Mouse (Mus musculus) midbrain, embryonic 14.5 days (tissue): ENCODE data around the gene Olfr323. TPM values are rescaled to one million over a fixed set of nuclear protein-coding genes. Genes with fewer than 3 reads are reported as not detected.

ENCODE experiments used
- ATAC-seq: fragments of 200-750 bp; cut with Nextera tagmentation; 2 replicates; pipeline ENCODE4 v1.8.0; 2017; ENCODE audit warnings: moderate number of reproducible peaks, moderate library complexity; ENCODE audit not compliant: low FRiP score, low TSS enrichment
- DNase-seq: peaks from one replicate; pipeline ENCODE4 v3.0.0-alpha.2; 2015
- H3K27ac ChIP-seq: fragments of 300-500 bp; sonication (generic); replicated peaks from 2 replicates; pipeline ENCODE4 v1.5.1; 2014; ENCODE audit warnings: mild to moderate bottlenecking, low read depth, low read length, moderate library complexity
- H3K27me3 ChIP-seq: fragments of 300-500 bp; sonication (generic); 2 replicates; pipeline ENCODE4 v1.6.1; 2014; ENCODE audit warnings: low read length, control low read depth, mixed read lengths; ENCODE audit not compliant: control insufficient read depth, insufficient read depth
- H3K36me3 ChIP-seq: fragments of 300-500 bp; sonication (generic); 2 replicates; pipeline ENCODE4 v1.6.1; 2014; ENCODE audit warnings: low read length, control low read depth; ENCODE audit not compliant: control insufficient read depth, insufficient read depth
- H3K4me1 ChIP-seq: fragments of 300-500 bp; sonication (generic); 2 replicates; pipeline ENCODE4 v1.6.1; 2014; ENCODE audit warnings: mild to moderate bottlenecking, antibody characterized with exemption, low read length, control low read depth; ENCODE audit not compliant: control insufficient read depth, insufficient read depth
- H3K4me2 ChIP-seq: fragments of 300-500 bp; sonication (generic); 2 replicates; pipeline ENCODE4 v1.6.1; 2014; ENCODE audit warnings: mild to moderate bottlenecking, low read length, moderate library complexity
- H3K4me3 ChIP-seq: fragments of 300-500 bp; sonication (generic); replicated peaks from 2 replicates; pipeline ENCODE4 v1.5.1; 2014; ENCODE audit warnings: low read depth, low read length
- H3K9ac ChIP-seq: fragments of 300-500 bp; sonication (generic); replicated peaks from 2 replicates; pipeline ENCODE4 v1.6.1; 2014; ENCODE audit warnings: mild to moderate bottlenecking, low read length, moderate library complexity
- H3K9me3 ChIP-seq: fragments of 300-500 bp; sonication (generic); 2 replicates; pipeline ENCODE4 v1.6.1; 2016; ENCODE audit warnings: low read length, control low read depth, mixed read lengths; ENCODE audit not compliant: control insufficient read depth
- WGBS: fragments of 180-500 bp; shearing (Covaris S2); extraction: QIAGEN DNeasy Blood & Tissue Kit; methylation state at CpG from one replicate; pipeline ENCODE4 v1.1.7; 2014; 5-methylcytosine and 5-hydroxymethylcytosine counted together
- polyA plus RNA-seq: library from polyadenylated mRNA; unstranded; fragments of >200 nt; fragmentation: Nextera tagmentation; extraction: Ambion mirVana; gene quantifications from 2 replicates; pipeline ENCODE4 v1.2.1, GENCODE M21; 2014

Olfr323 gene
- polyA plus RNA-seq, result not detected in 2 replicates

- Histone ChIP-seq H3K27me3 (no peaks in the 10 kb centered on the region), H3K9ac (no peak within 1 kb of the TSS), H3K27ac (no peak within 1 kb of the TSS), H3K36me3 (no peaks in the 10 kb centered on the region), H3K9me3 (no peaks in the 10 kb centered on the region), H3K4me1 (no peaks in the 10 kb centered on the region), H3K4me3 (no peak within 1 kb of the TSS), H3K4me2 (no peak within 1 kb of the TSS)
- WGBS, result 78% methylated on average over 5 of the region's 5 CpGs
- ATAC-seq (no peak), DNase-seq (no peak)
Measured at GRCm38 (mm10) chr11:58630401-58630800, at the start of gene Olfr323. TSS of gene Olfr323 (minus strand) at chr11:58630501.

- H3K4me3 ChIP-seq, result no peak overlapping the region
- WGBS, result 55% methylated on average over 4 of the region's 4 CpGs
- H3K4me2 ChIP-seq, result no peak overlapping the region
- no peak overlapping the region for H3K9ac ChIP-seq
- ATAC-seq (no peak), DNase-seq (peak; percentile 4)
- H3K27me3 ChIP-seq, result no peaks in the 10 kb centered on the region
- no peaks in the 10 kb centered on the region for H3K36me3 ChIP-seq
- no peaks in the 10 kb centered on the region for H3K4me1 ChIP-seq
- H3K27ac ChIP-seq, result no peak overlapping the region
- no peaks in the 10 kb centered on the region for H3K9me3 ChIP-seq
Measured at GRCm38 (mm10) chr11:58671825-58672224, 41.5 kb upstream of the Olfr323 start.

GRCm38 (mm10) chr11:58669252-58669651 lies 39.0 kb upstream of the Olfr323 start:
- Histone ChIP-seq H3K36me3 (no peaks in the 10 kb centered on the region), H3K27ac (no peak overlapping the region), H3K4me2 (no peak overlapping the region), H3K4me3 (no peak overlapping the region), H3K4me1 (no peaks in the 10 kb centered on the region), H3K9me3 (no peaks in the 10 kb centered on the region), H3K9ac (no peak overlapping the region), H3K27me3 (no peaks in the 10 kb centered on the region)
- ATAC-seq, result no peak
- no peak for DNase-seq

- ATAC-seq (no peak), DNase-seq (no peak)
- H3K4me3 ChIP-seq, result no peak within 1 kb of the TSS
- H3K27ac ChIP-seq, result no peak within 1 kb of the TSS
- no peak within 1 kb of the TSS for H3K9ac ChIP-seq
- no peak within 1 kb of the TSS for H3K4me2 ChIP-seq
- H3K27me3 ChIP-seq, result no peaks in the 10 kb centered on the region
- 91% methylated on average over 4 of the region's 4 CpGs for WGBS
- no peaks in the 10 kb centered on the region for H3K4me1 ChIP-seq
- H3K9me3 ChIP-seq, result no peaks in the 10 kb centered on the region
- H3K36me3 ChIP-seq, result no peaks in the 10 kb centered on the region
Measured at GRCm38 (mm10) chr11:58658596-58658995, 28.3 kb upstream of the Olfr323 start, which contains the start of gene Olfr322. TSS of gene Olfr322 (plus strand) at chr11:58658782.

- H3K27me3 ChIP-seq, result no peaks in the 10 kb centered on the region
- no peak overlapping the region for H3K9ac ChIP-seq
- ATAC-seq (no peak), DNase-seq (no peak)
- H3K27ac ChIP-seq, result no peak overlapping the region
- H3K4me2 ChIP-seq, result no peak overlapping the region
- H3K9me3 ChIP-seq, result no peaks in the 10 kb centered on the region
- WGBS, result 93% methylated on average over 3 of the region's 3 CpGs
- H3K36me3 ChIP-seq, result no peaks in the 10 kb centered on the region
- H3K4me1 ChIP-seq, result no peaks in the 10 kb centered on the region
- no peak overlapping the region for H3K4me3 ChIP-seq
Measured at GRCm38 (mm10) chr11:58655151-58655550, 24.9 kb upstream of the Olfr323 start.

GRCm38 (mm10) chr11:58643350-58643749 lies 13.0 kb upstream of the Olfr323 start:
- ATAC-seq (no peak), DNase-seq (peak; percentile 41)
- H3K27me3 ChIP-seq, result peaks cover 14% of the 10 kb centered on the region; the same call in 1 of the 2 replicates
- no peak overlapping the region for H3K27ac ChIP-seq
- H3K4me3 ChIP-seq, result no peak overlapping the region
- H3K4me1 ChIP-seq, result peaks cover 7% of the 10 kb centered on the region; the same call in 1 of the 2 replicates
- no peaks in the 10 kb centered on the region for H3K9me3 ChIP-seq
- WGBS, result 38% methylated on average over 6 of the region's 6 CpGs
- no peak overlapping the region for H3K4me2 ChIP-seq
- no peaks in the 10 kb centered on the region for H3K36me3 ChIP-seq
- no peak overlapping the region for H3K9ac ChIP-seq

GRCm38 (mm10) chr11:58641638-58642358 lies 11.5 kb upstream of the Olfr323 start:
- H3K27ac ChIP-seq, result no peak overlapping the region
- 86% methylated on average over 13 of the region's 13 CpGs for WGBS
- H3K36me3 ChIP-seq, result no peaks in the 10 kb centered on the region
- H3K4me3 ChIP-seq, result no peak overlapping the region
- H3K27me3 ChIP-seq, result peaks cover 14% of the 10 kb centered on the region; the same call in 1 of the 2 replicates
- peaks cover 7% of the 10 kb centered on the region; the same call in 1 of the 2 replicates for H3K4me1 ChIP-seq
- no peak for ATAC-seq
- DNase-seq, result no peak
- no peak overlapping the region for H3K4me2 ChIP-seq
- no peaks in the 10 kb centered on the region for H3K9me3 ChIP-seq
- no peak overlapping the region for H3K9ac ChIP-seq

GRCm38 (mm10) chr11:58641057-58641456 lies 10.8 kb upstream of the Olfr323 start:
- Histone ChIP-seq H3K4me2 (peak overlapping the region; percentile 94), H3K4me1 (peaks cover 7% of the 10 kb centered on the region; the same call in 1 of the 2 replicates), H3K4me3 (peak overlapping the region; percentile 41), H3K9me3 (no peaks in the 10 kb centered on the region), H3K27me3 (peaks cover 14% of the 10 kb centered on the region; the same call in 1 of the 2 replicates), H3K27ac (no peak overlapping the region), H3K9ac (peak overlapping the region; percentile 54; the same call in 1 of the 2 replicates), H3K36me3 (no peaks in the 10 kb centered on the region)
- no peak for ATAC-seq
- 27% methylated on average over 14 of the region's 14 CpGs for WGBS
- DNase-seq, result peak; percentile 8
